9 mouse cellular contexts compared by ENCODE assay signal in genomic region chr1:43337168-43337784, GRCm38 (mm10).
DNase-seq lines count a peak whose midpoint lies in the region; ATAC-seq and TF ChIP-seq lines count a peak whose summit lies in the region.
"Had no signal": no experiment of that assay in that cellular context is flagged by ENCODE, and none has a peak within 500 bp of the region (broad histone marks: within the 10 kb centered on the region; RNA-seq: fewer than 3 reads in every experiment).

No protein-coding gene starts in this region.

- no peak for TF ChIP-seq CTCF in hindbrain, postnatal 0 days (IDR thresholded peaks at IDR 0.05; ENCODE audit: low read depth)

- intact Hi-C loops in heart, postnatal 36 days (cut with DNase I): loop anchor here (2.0 to 5.0 kb wide), 2 partner anchors 34 to 75 kb away; no protein-coding TSS in a partner anchor

- no peak overlapping the region for H3K4me2 ChIP-seq in lung, embryonic 15.5 days
- H3K4me2 ChIP-seq in hindbrain, postnatal 0 days (ENCODE audit: low read depth, low read length): no peak overlapping the region

- H3K27me3 ChIP-seq in lung, embryonic 15.5 days: no peaks in the 10 kb centered on the region
- H3K27me3 ChIP-seq in hindbrain, postnatal 0 days (ENCODE audit: insufficient read depth, low read length): no peaks in the 10 kb centered on the region

- peak; percentile 66 to 79 for DNase-seq in adrenal gland, adult (ENCODE audit: inconsistent age in 2 of 2, low spot score in 1 of 2)
- peak; percentile 24 for DNase-seq in embryo, embryonic 10 days (ENCODE audit: low spot score)
- peak; percentile 56 to 63 for DNase-seq in heart, postnatal 36 days
- DNase-seq in hindbrain, postnatal 0 days (ENCODE audit: low spot score): no peak
- DNase-seq in c-Kit-positive CD71-positive TER-119-positive erythroid progenitor cells, embryonic 14.5 days (ENCODE audit: low spot score): no peak
- no peak for DNase-seq in layer of hippocampus, adult 9-11 months
- no peak for DNase-seq in frontal cortex, postnatal 25 days (ENCODE audit: low spot score in 2 of 2)

- peaks cover 4% of the 10 kb centered on the region; the same call in 1 of the 2 replicates for H3K9me3 ChIP-seq in lung, embryonic 15.5 days
- H3K9me3 ChIP-seq in hindbrain, postnatal 0 days (ENCODE audit: low read length): no peaks in the 10 kb centered on the region; the same call in 1 of the 2 replicates

- H3K4me3 ChIP-seq in lung, embryonic 15.5 days: no peak overlapping the region
- H3K4me3 ChIP-seq in hindbrain, postnatal 0 days (ENCODE audit: low read length): no peak overlapping the region

- H3K4me1 ChIP-seq in lung, embryonic 15.5 days: peaks cover 17% of the 10 kb centered on the region
- no peaks in the 10 kb centered on the region for H3K4me1 ChIP-seq in hindbrain, postnatal 0 days (ENCODE audit: insufficient read depth, low read length)

- no peaks in the 10 kb centered on the region for H3K36me3 ChIP-seq in lung, embryonic 15.5 days
- no peaks in the 10 kb centered on the region for H3K36me3 ChIP-seq in hindbrain, postnatal 0 days (ENCODE audit: insufficient read depth, low read length)

- WGBS in lung, embryonic 15.5 days: 54% methylated on average over 3 of the region's 3 CpGs
- WGBS in hindbrain, postnatal 0 days: 74% methylated on average over 3 of the region's 3 CpGs

- peak; percentile 84 for ATAC-seq in lung, embryonic 15.5 days (ENCODE audit: borderline replicate concordance, extremely low read depth, low FRiP score, low TSS enrichment)
- no peak for ATAC-seq in hindbrain, postnatal 0 days

- H3K27ac ChIP-seq in lung, embryonic 15.5 days: peak overlapping the region; percentile 81
- H3K27ac ChIP-seq in hindbrain, postnatal 0 days: no peak overlapping the region
- H3K27ac ChIP-seq: liver, embryonic 14.5 days had no signal

- no peak overlapping the region for H3K9ac ChIP-seq in lung, embryonic 15.5 days
- H3K9ac ChIP-seq in hindbrain, postnatal 0 days (replicated peaks; ENCODE audit: low read length): no peak overlapping the region
- H3K9ac ChIP-seq: liver, embryonic 14.5 days had no signal

Comparison
In these comparisons a context has a peak if more than half of its experiments do, and no peak if none do; other contexts are left out.
1. DNase-seq: peak in adrenal gland, adult (2 of 2), embryo, embryonic 10 days (single experiment) and heart, postnatal 36 days (2 of 2); none in hindbrain, postnatal 0 days (single experiment), c-Kit-positive CD71-positive TER-119-positive erythroid progenitor cells, embryonic 14.5 days (single experiment), layer of hippocampus, adult 9-11 months (single experiment) and frontal cortex, postnatal 25 days (0 of 2).